Mouse (Mus musculus) ovary, adult 10 weeks (tissue): ENCODE data around the gene Capn12. TPM values are rescaled to one million over a fixed set of nuclear protein-coding genes. Genes with fewer than 3 reads are reported as not detected.

Experiments used
- polyA plus RNA-seq: library from polyadenylated mRNA; stranded (reverse); fragments of 350-450 nt; fragmentation: Illumina TruSeq; extraction: RNeasy Lipid Tissue Mini Kit (QIAGEN cat#74804); gene quantifications from one replicate; pipeline ENCODE4 v1.2.3, GENCODE M21; 2014

Capn12 gene
- polyA plus RNA-seq: not detected

GRCm38 (mm10) chr7:28881199-28881598 lies at the start of gene Capn12:
Gene Capn12 (plus strand): TSS chr7:28881422.

GRCm38 (mm10) chr7:28833723-28834347 lies 47.4 kb upstream of the Capn12 start, which contains the start of gene Lgals4:
Gene Lgals4 (plus strand): TSS chr7:28833854.

GRCm38 (mm10) chr7:28863540-28863939 lies 17.7 kb upstream of the Capn12 start, which contains the start of gene Lgals7:
Gene Lgals7 (plus strand): TSS chr7:28863853.

Other genes with a start within 250 kb of the Capn12 start
- 0.51 TPM for gene Fbxo27, start 188.6 kb upstream of the Capn12 start, polyA plus RNA-seq
- gene Fbxo17, start 164.6 kb upstream of the Capn12 start, polyA plus RNA-seq: 1.2 TPM
- gene Mrps12, start 139.6 kb upstream of the Capn12 start, polyA plus RNA-seq: 19.0 TPM
- gene Sars2, start 139.4 kb upstream of the Capn12 start, polyA plus RNA-seq: not detected
- not detected for gene Ccer2, start 125.2 kb upstream of the Capn12 start, polyA plus RNA-seq
- gene Sirt2, start 114.7 kb upstream of the Capn12 start, polyA plus RNA-seq: 15.0 TPM
- gene Nfkbib, start 113.9 kb upstream of the Capn12 start, polyA plus RNA-seq: not detected
- 1.2 TPM for gene Rinl, start 92.5 kb upstream of the Capn12 start, polyA plus RNA-seq
- 395 TPM for gene Hnrnpl, start 72.9 kb upstream of the Capn12 start, polyA plus RNA-seq
- gene Ech1, start 56.2 kb upstream of the Capn12 start, polyA plus RNA-seq: 9.2 TPM
- gene Lgals4, start 47.6 kb upstream of the Capn12 start, polyA plus RNA-seq: not detected
- gene Lgals7, start 17.6 kb upstream of the Capn12 start, polyA plus RNA-seq: not detected
- gene Actn4, start 80.9 kb downstream of the Capn12 start, polyA plus RNA-seq: 33.7 TPM
- 2.1 TPM for gene Eif3k, start 100.4 kb downstream of the Capn12 start, polyA plus RNA-seq
- gene Map4k1, start 100.6 kb downstream of the Capn12 start, polyA plus RNA-seq: not detected
- gene Ryr1, start 243.8 kb downstream of the Capn12 start, polyA plus RNA-seq: not detected